Mouse (Mus musculus): Measurements from ENCODE around the gene Ccl25. TPM values are rescaled to one million over a fixed set of nuclear protein-coding genes. Genes with fewer than 3 reads are reported as not detected.

The Ccl25 gene
- total and polyA plus RNA-seq, 3 experiments = 4.6 to 6.0 (median 5.4) TPM

GRCm38 (mm10) chr8:4321031-4321430 lies 4.0 kb upstream of the Ccl25 start:
- Histone ChIP-seq H3K36me3 (replicated peaks in 1 of 2; ENCODE audit: control insufficient read depth in 1 of 2, insufficient read depth in 1 of 2, low read length in 1 of 2) (peaks cover 23 to 57% of the 10 kb centered on the region in 2 experiments), H3K4me2 (ENCODE audit: insufficient read depth, low read depth, poor library complexity, severe bottlenecking) (no peak overlapping the region), H3K79me2 (replicated peaks; ENCODE audit: control insufficient read depth, extremely low read depth, insufficient read depth, poor library complexity, severe bottlenecking) (peaks cover 91% of the 10 kb centered on the region), H3K9me3 (replicated peaks; ENCODE audit: low read length) (no peaks in the 10 kb centered on the region), H3K27me3 (replicated peaks) (no peaks in the 10 kb centered on the region), H3K9ac (ENCODE audit: insufficient read depth, low read depth) (no peak overlapping the region), H3K27ac (ENCODE audit: insufficient read depth, low read depth) (no peak overlapping the region), H3K4me3 (replicated peaks in 1 of 3; ENCODE audit: low read depth in 2 of 3, low read length in 2 of 3, poor library complexity in 1 of 3) (no peak overlapping the region), H3K4me1 (ENCODE audit: control insufficient read depth in 1 of 2, insufficient read depth in 2 of 2) (peaks cover 2 to 57% of the 10 kb centered on the region in 2 experiments)
- no peak for DNase-seq (ENCODE audit: extremely low read depth)
- no peak for TF ChIP-seq ELF1 (IDR thresholded peaks at IDR 0.05; ENCODE audit: low read depth, low read length)
- no peak for TF ChIP-seq KAT2A (IDR thresholded peaks at IDR 0.05; ENCODE audit: insufficient replicate concordance, low read length)
- no peak for TF ChIP-seq RCOR1 (conservative IDR thresholded peaks at IDR 0.05; ENCODE audit: low read depth, low read length)
- no peak for TF ChIP-seq SIN3A (IDR thresholded peaks at IDR 0.05; ENCODE audit: low read length)
- no peak for TF ChIP-seq IRF4 (IDR thresholded peaks at IDR 0.05; ENCODE audit: low read depth, low read length)
- in situ Hi-C loops (cut with MboI; ENCODE audit: low pct_ligation_motif_present, low pct_unique_long_range_greater_than_20kb, low sequenced_read_pairs) = no loop called here
- dilution Hi-C loops (cut with MboI; ENCODE audit: extremely low pct_ligation_motif_present, extremely low pct_unique_long_range_greater_than_20kb, low sequenced_read_pairs) = no loop called here

- Histone ChIP-seq H3K4me1 (ENCODE audit: control insufficient read depth in 1 of 2, insufficient read depth in 2 of 2) (peaks cover 2 to 61% of the 10 kb centered on the region in 2 experiments), H3K4me2 (ENCODE audit: insufficient read depth, low read depth, poor library complexity, severe bottlenecking) (peak overlapping the region; percentile 87), H3K27ac (ENCODE audit: insufficient read depth, low read depth) (no peak overlapping the region), H3K27me3 (replicated peaks) (no peaks in the 10 kb centered on the region), H3K9me3 (replicated peaks; ENCODE audit: low read length) (no peaks in the 10 kb centered on the region), H3K4me3 (replicated peaks in 1 of 3; ENCODE audit: low read depth in 2 of 3, low read length in 2 of 3, poor library complexity in 1 of 3) (no peak overlapping the region), H3K9ac (ENCODE audit: insufficient read depth, low read depth) (no peak overlapping the region), H3K79me2 (replicated peaks; ENCODE audit: control insufficient read depth, extremely low read depth, insufficient read depth, poor library complexity, severe bottlenecking) (peaks cover 79% of the 10 kb centered on the region), H3K36me3 (replicated peaks in 1 of 2; ENCODE audit: control insufficient read depth in 1 of 2, insufficient read depth in 1 of 2, low read length in 1 of 2) (peaks cover 23 to 55% of the 10 kb centered on the region in 2 experiments)
- dilution Hi-C loops (cut with MboI; ENCODE audit: extremely low pct_ligation_motif_present, extremely low pct_unique_long_range_greater_than_20kb, low sequenced_read_pairs) = no loop called here
- DNase-seq (ENCODE audit: extremely low read depth) = peak; percentile 87
- peak; percentile 80 to 97 for TF ChIP-seq CTCF (conservative IDR thresholded peaks at IDR 0.05 in 1 of 2, IDR thresholded peaks at IDR 0.05 in 1 of 2; ENCODE audit: low read depth in 2 of 2, low read length in 2 of 2)
- TF ChIP-seq EP300 (IDR thresholded peaks at IDR 0.05; ENCODE audit: low read length) = no peak
- TF ChIP-seq ELF1 (IDR thresholded peaks at IDR 0.05; ENCODE audit: low read depth, low read length) = peak; percentile 50; the same call in 1 of the 2 replicates
- TF ChIP-seq KAT2A (IDR thresholded peaks at IDR 0.05; ENCODE audit: insufficient replicate concordance, low read length) = no peak
- TF ChIP-seq RAD21 (IDR thresholded peaks at IDR 0.05; ENCODE audit: low read depth, low read length) = peak; percentile 61
- TF ChIP-seq SMC3 (IDR thresholded peaks at IDR 0.05; ENCODE audit: low read depth, low read length) = peak; percentile 43
- in situ Hi-C loops (cut with MboI; ENCODE audit: low pct_ligation_motif_present, low pct_unique_long_range_greater_than_20kb, low sequenced_read_pairs) = no loop called here
Observed at GRCm38 (mm10) chr8:4322470-4322869, 2.5 kb upstream of the Ccl25 start.

DNA sequence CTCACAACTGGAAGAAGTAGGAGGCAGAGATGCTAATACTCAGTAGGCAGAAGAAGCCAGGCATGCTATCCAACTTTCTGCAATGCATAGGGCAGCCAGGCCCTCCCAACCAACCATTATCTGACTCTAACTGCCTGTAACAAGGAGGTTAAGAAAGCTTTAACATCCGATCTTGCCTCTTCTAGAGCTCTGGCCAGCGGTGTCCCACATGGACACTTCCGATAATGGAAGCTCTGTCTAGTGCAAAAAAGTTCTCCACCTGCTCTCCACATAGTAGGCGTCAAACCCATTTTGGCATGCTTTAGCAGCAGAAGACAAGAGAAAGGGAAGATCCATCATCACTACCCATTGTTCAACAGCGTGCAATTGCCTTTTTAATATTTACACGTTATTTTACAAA lies 1.1 kb upstream of the Ccl25 start:
- Histone ChIP-seq H3K9me3 (replicated peaks; ENCODE audit: low read length) (no peaks in the 10 kb centered on the region), H3K27me3 (replicated peaks) (no peaks in the 10 kb centered on the region), H3K4me3 (replicated peaks in 1 of 3; ENCODE audit: low read depth in 2 of 3, low read length in 2 of 3, poor library complexity in 1 of 3) (peak overlapping the region; percentile 80 to 91 (median 88)), H3K79me2 (replicated peaks; ENCODE audit: control insufficient read depth, extremely low read depth, insufficient read depth, poor library complexity, severe bottlenecking) (peaks cover 67% of the 10 kb centered on the region), H3K36me3 (replicated peaks in 1 of 2; ENCODE audit: control insufficient read depth in 1 of 2, insufficient read depth in 1 of 2, low read length in 1 of 2) (peaks cover 36 to 60% of the 10 kb centered on the region in 2 experiments), H3K4me2 (ENCODE audit: insufficient read depth, low read depth, poor library complexity, severe bottlenecking) (peak overlapping the region; percentile 87), H3K27ac (ENCODE audit: insufficient read depth, low read depth) (no peak overlapping the region), H3K9ac (ENCODE audit: insufficient read depth, low read depth) (peak overlapping the region; percentile 99), H3K4me1 (ENCODE audit: control insufficient read depth in 1 of 2, insufficient read depth in 2 of 2) (peaks cover 2 to 52% of the 10 kb centered on the region in 2 experiments)
- dilution Hi-C loops (cut with MboI; ENCODE audit: extremely low pct_ligation_motif_present, extremely low pct_unique_long_range_greater_than_20kb, low sequenced_read_pairs) = no loop called here
- DNase-seq (ENCODE audit: extremely low read depth) = no peak
- in situ Hi-C loops (cut with MboI; ENCODE audit: low pct_ligation_motif_present, low pct_unique_long_range_greater_than_20kb, low sequenced_read_pairs) = no loop called here
- TF ChIP-seq ETS1 (conservative IDR thresholded peaks at IDR 0.05; ENCODE audit: low read depth, low read length) (no peak), NRF1 (IDR thresholded peaks at IDR 0.05; ENCODE audit: low read depth, low read length) (no peak), MEF2A (IDR thresholded peaks at IDR 0.05; ENCODE audit: borderline replicate concordance, low read depth, low read length) (no peak), MXI1 (IDR thresholded peaks at IDR 0.05; ENCODE audit: low read depth, low read length) (no peak), CHD2 (IDR thresholded peaks at IDR 0.05; ENCODE audit: low read length) (no peak), POLR2A (IDR thresholded peaks at IDR 0.05; ENCODE audit: low read depth, low read length) (no peak), KAT2A (IDR thresholded peaks at IDR 0.05; ENCODE audit: insufficient replicate concordance, low read length) (no peak), JUN (IDR thresholded peaks at IDR 0.05; ENCODE audit: insufficient read depth, low read depth, low read length) (no peak), EP300 (IDR thresholded peaks at IDR 0.05; ENCODE audit: low read length) (no peak), MAFK (IDR thresholded peaks at IDR 0.05; ENCODE audit: insufficient replicate concordance, low read length) (no peak), HCFC1 (IDR thresholded peaks at IDR 0.05; ENCODE audit: low read depth, low read length) (no peak), CHD1 (IDR thresholded peaks at IDR 0.05; ENCODE audit: low read depth, low read length) (no peak), SMC3 (IDR thresholded peaks at IDR 0.05; ENCODE audit: low read depth, low read length) (no peak), RCOR1 (conservative IDR thresholded peaks at IDR 0.05; ENCODE audit: low read depth, low read length) (no peak), USF1 (IDR thresholded peaks at IDR 0.05; ENCODE audit: low read depth, low read length) (no peak), MAZ (IDR thresholded peaks at IDR 0.05; ENCODE audit: low read depth, low read length) (no peak), RAD21 (IDR thresholded peaks at IDR 0.05; ENCODE audit: low read depth, low read length) (no peak)
